Mouse (Mus musculus): ENCODE measurements around the gene C1qb. TPM values are rescaled to one million over a fixed set of nuclear protein-coding genes. Genes with fewer than 3 reads are reported as not detected.
A peak's percentile ranks its signal among the peaks of the same experiment; 100 is the strongest.

C1qb gene
- total and polyA plus RNA-seq, 3 experiments, result not detected

DNA sequence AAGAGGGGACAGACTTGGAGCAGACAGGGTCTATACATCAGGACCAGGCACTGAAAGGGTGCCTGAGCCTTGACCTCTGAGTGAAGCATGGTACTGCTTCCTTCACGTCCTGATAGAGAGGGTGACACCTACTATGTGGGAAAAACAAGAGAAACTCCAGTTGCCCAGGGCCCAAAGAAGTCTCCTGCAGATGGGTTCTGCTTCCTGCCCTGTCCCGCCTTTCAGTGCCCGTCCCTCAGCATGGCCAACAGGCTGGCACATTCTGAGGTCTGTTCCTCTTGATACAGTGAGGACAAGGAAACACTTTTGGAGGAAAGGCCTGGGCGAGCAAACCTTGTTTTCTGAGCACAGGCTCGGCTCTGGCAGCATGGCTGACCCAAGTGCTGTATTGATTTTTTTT, 1.7 kb upstream of the C1qb start:
- Histone ChIP-seq H3K4me1 (ENCODE audit: control insufficient read depth in 1 of 2, insufficient read depth in 2 of 2) (peaks cover 10 to 14% of the 10 kb centered on the region in 2 experiments; a peak in 3 of 4 replicates), H3K36me3 (replicated peaks in 1 of 2; ENCODE audit: control insufficient read depth in 1 of 2, insufficient read depth in 1 of 2, low read length in 1 of 2) (no peaks in the 10 kb centered on the region), H3K9me3 (replicated peaks; ENCODE audit: low read length) (no peaks in the 10 kb centered on the region), H3K27ac (ENCODE audit: insufficient read depth, low read depth) (no peak overlapping the region), H3K27me3 (replicated peaks) (peaks cover 94% of the 10 kb centered on the region), H3K4me3 (replicated peaks in 1 of 3; ENCODE audit: low read depth in 2 of 3, low read length in 2 of 3, poor library complexity in 1 of 3) (no peak overlapping the region), H3K4me2 (ENCODE audit: insufficient read depth, low read depth, poor library complexity, severe bottlenecking) (no peak overlapping the region), H3K79me2 (replicated peaks; ENCODE audit: control insufficient read depth, extremely low read depth, insufficient read depth, poor library complexity, severe bottlenecking) (no peaks in the 10 kb centered on the region), H3K9ac (ENCODE audit: insufficient read depth, low read depth) (no peak overlapping the region)
- in situ Hi-C loops (cut with MboI; ENCODE audit: low pct_ligation_motif_present, low pct_unique_long_range_greater_than_20kb, low sequenced_read_pairs) (no loop called here), dilution Hi-C loops (cut with MboI; ENCODE audit: extremely low pct_ligation_motif_present, extremely low pct_unique_long_range_greater_than_20kb, low sequenced_read_pairs) (no loop called here)
- no peak for TF ChIP-seq ZKSCAN1 (IDR thresholded peaks at IDR 0.05; ENCODE audit: borderline replicate concordance, low read depth, low read length)
- TF ChIP-seq ELF1 (IDR thresholded peaks at IDR 0.05; ENCODE audit: low read depth, low read length), result no peak
- TF ChIP-seq BHLHE40 (IDR thresholded peaks at IDR 0.05; ENCODE audit: low read depth, low read length), result no peak
- no peak for TF ChIP-seq POLR2AphosphoS2 (IDR thresholded peaks at IDR 0.05; ENCODE audit: low read depth, low read length)
- no peak for TF ChIP-seq MAZ (IDR thresholded peaks at IDR 0.05; ENCODE audit: low read depth, low read length)
- no peak for TF ChIP-seq E2F4 (IDR thresholded peaks at IDR 0.05; ENCODE audit: insufficient replicate concordance, low read depth, low read length)
- no peak for TF ChIP-seq PAX5 (IDR thresholded peaks at IDR 0.05; ENCODE audit: low read length)
- no peak for TF ChIP-seq ZC3H11A (IDR thresholded peaks at IDR 0.05; ENCODE audit: low read depth, low read length)
- no peak for TF ChIP-seq MYC (IDR thresholded peaks at IDR 0.05; ENCODE audit: low read depth, low read length)
- TF ChIP-seq NRF1 (IDR thresholded peaks at IDR 0.05; ENCODE audit: low read depth, low read length), result no peak
- TF ChIP-seq JUND (conservative IDR thresholded peaks at IDR 0.05; ENCODE audit: low read depth, low read length), result no peak
- no peak for TF ChIP-seq IRF4 (IDR thresholded peaks at IDR 0.05; ENCODE audit: low read depth, low read length)
- TF ChIP-seq SIN3A (IDR thresholded peaks at IDR 0.05; ENCODE audit: low read length), result no peak
- no peak for TF ChIP-seq GABPA (IDR thresholded peaks at IDR 0.05; ENCODE audit: insufficient replicate concordance, low read depth, low read length)
- no peak for TF ChIP-seq ZMIZ1 (IDR thresholded peaks at IDR 0.05; ENCODE audit: low read depth, low read length)
- no peak for TF ChIP-seq MAX (IDR thresholded peaks at IDR 0.05; ENCODE audit: low read length)
- TF ChIP-seq HCFC1 (IDR thresholded peaks at IDR 0.05; ENCODE audit: low read depth, low read length), result no peak
- DNase-seq (ENCODE audit: extremely low read depth), result no peak

DNA sequence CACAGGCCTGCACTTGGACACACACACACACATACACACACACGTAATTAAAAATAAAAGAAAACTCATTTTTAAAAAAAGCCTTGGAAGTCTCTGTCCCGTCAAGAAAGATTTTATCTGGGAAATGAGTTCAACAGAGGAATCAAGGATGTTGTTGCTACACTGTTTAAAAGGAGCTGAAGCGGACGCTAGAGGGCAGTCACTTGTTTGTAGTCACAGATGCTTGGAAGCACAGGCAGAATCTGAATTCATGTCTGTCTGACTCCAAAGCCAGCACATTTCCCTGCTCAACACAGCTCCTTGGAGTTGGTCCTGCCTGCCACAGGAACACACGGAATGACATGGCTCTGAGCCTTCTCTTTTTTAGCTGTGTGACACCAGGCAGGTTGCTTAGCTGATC, 7.4 kb downstream of the C1qb start:
- peaks cover 84% of the 10 kb centered on the region for H3K27me3 ChIP-seq (replicated peaks)
- H3K4me1 ChIP-seq (ENCODE audit: control insufficient read depth in 1 of 2, insufficient read depth in 2 of 2), result 0 out of 4 replicates have a peak, but pooled peaks cover 0 to 3% of the 10 kb centered on the region in 2 experiments
- H3K27ac ChIP-seq (ENCODE audit: insufficient read depth, low read depth), result no peak overlapping the region
- TF ChIP-seq JUN (IDR thresholded peaks at IDR 0.05; ENCODE audit: insufficient read depth, low read depth, low read length) (no peak), MEF2A (IDR thresholded peaks at IDR 0.05; ENCODE audit: borderline replicate concordance, low read depth, low read length) (no peak), USF1 (IDR thresholded peaks at IDR 0.05; ENCODE audit: low read depth, low read length) (no peak), IRF4 (IDR thresholded peaks at IDR 0.05; ENCODE audit: low read depth, low read length) (no peak), MXI1 (IDR thresholded peaks at IDR 0.05; ENCODE audit: low read depth, low read length) (no peak), RCOR1 (conservative IDR thresholded peaks at IDR 0.05; ENCODE audit: low read depth, low read length) (no peak), BHLHE40 (IDR thresholded peaks at IDR 0.05; ENCODE audit: low read depth, low read length) (no peak), MAX (IDR thresholded peaks at IDR 0.05; ENCODE audit: low read length) (no peak), MAZ (IDR thresholded peaks at IDR 0.05; ENCODE audit: low read depth, low read length) (no peak), MYC (IDR thresholded peaks at IDR 0.05; ENCODE audit: low read depth, low read length) (no peak), HCFC1 (IDR thresholded peaks at IDR 0.05; ENCODE audit: low read depth, low read length) (no peak), ETS1 (conservative IDR thresholded peaks at IDR 0.05; ENCODE audit: low read depth, low read length) (no peak), JUND (conservative IDR thresholded peaks at IDR 0.05; ENCODE audit: low read depth, low read length) (no peak), ZMIZ1 (IDR thresholded peaks at IDR 0.05; ENCODE audit: low read depth, low read length) (no peak), CTCF (conservative IDR thresholded peaks at IDR 0.05 in 1 of 2, IDR thresholded peaks at IDR 0.05 in 1 of 2; ENCODE audit: low read depth in 2 of 2, low read length in 2 of 2) (peak; percentile 6 to 66; a peak in 2 of 4 replicates), RAD21 (IDR thresholded peaks at IDR 0.05; ENCODE audit: low read depth, low read length) (peak; percentile 41), NRF1 (IDR thresholded peaks at IDR 0.05; ENCODE audit: low read depth, low read length) (no peak), SMC3 (IDR thresholded peaks at IDR 0.05; ENCODE audit: low read depth, low read length) (peak; percentile 53), UBTF (IDR thresholded peaks at IDR 0.05; ENCODE audit: low read depth, low read length) (no peak), EP300 (IDR thresholded peaks at IDR 0.05; ENCODE audit: low read length) (no peak)
- in situ Hi-C loops (cut with MboI; ENCODE audit: low pct_ligation_motif_present, low pct_unique_long_range_greater_than_20kb, low sequenced_read_pairs) (loop anchor here (5.0 kb wide), 1 partner anchor 36 kb away; no protein-coding TSS in a partner anchor), dilution Hi-C loops (cut with MboI; ENCODE audit: extremely low pct_ligation_motif_present, extremely low pct_unique_long_range_greater_than_20kb, low sequenced_read_pairs) (no loop called here)
- no peaks in the 10 kb centered on the region for H3K36me3 ChIP-seq (replicated peaks in 1 of 2; ENCODE audit: control insufficient read depth in 1 of 2, insufficient read depth in 1 of 2, low read length in 1 of 2)
- no peak overlapping the region for H3K9ac ChIP-seq (ENCODE audit: insufficient read depth, low read depth)
- no peak overlapping the region for H3K4me3 ChIP-seq (replicated peaks in 1 of 3; ENCODE audit: low read depth in 2 of 3, low read length in 2 of 3, poor library complexity in 1 of 3)
- no peak overlapping the region for H3K4me2 ChIP-seq (ENCODE audit: insufficient read depth, low read depth, poor library complexity, severe bottlenecking)
- peaks cover 3% of the 10 kb centered on the region for H3K9me3 ChIP-seq (replicated peaks; ENCODE audit: low read length)
- H3K79me2 ChIP-seq (replicated peaks; ENCODE audit: control insufficient read depth, extremely low read depth, insufficient read depth, poor library complexity, severe bottlenecking), result no peaks in the 10 kb centered on the region
- peak; percentile 26 for DNase-seq (ENCODE audit: extremely low read depth)

Measured in CH12.LX (cell line).